Mouse (Mus musculus) hindbrain, embryonic 14.5 days (tissue): Measurements from ENCODE around the gene Myo3b. TPM values are rescaled to one million over a fixed set of nuclear protein-coding genes. Genes with fewer than 3 reads are reported as not detected.

Source experiments
- ATAC-seq: fragments of 200-750 bp; cut with Nextera tagmentation; 2 replicates; pipeline ENCODE4 v1.8.0; 2017; ENCODE audit warnings: moderate number of reproducible peaks, mild to moderate bottlenecking, moderate TSS enrichment, moderate library complexity; ENCODE audit not compliant: low FRiP score
- DNase-seq: peaks from one replicate; pipeline ENCODE4 v3.0.0-alpha.2; 2015; ENCODE audit warnings: low spot score
- H3K27ac ChIP-seq: fragments of 300-500 bp; sonication (generic); 2 replicates; pipeline ENCODE4 v1.5.1; 2014; ENCODE audit warnings: mild to moderate bottlenecking, moderate library complexity
- H3K27me3 ChIP-seq: fragments of 300-500 bp; sonication (generic); 2 replicates; pipeline ENCODE4 v1.6.1; 2014; ENCODE audit warnings: mild to moderate bottlenecking, low read length, mixed read lengths; ENCODE audit not compliant: control insufficient read depth, insufficient read depth
- H3K36me3 ChIP-seq: fragments of 300-500 bp; sonication (generic); replicated peaks from 2 replicates; pipeline ENCODE4 v1.6.1; 2014; ENCODE audit not compliant: control insufficient read depth, insufficient read depth
- H3K4me1 ChIP-seq: fragments of 300-500 bp; sonication (generic); replicated peaks from 2 replicates; pipeline ENCODE4 v1.6.1; 2014; ENCODE audit warnings: antibody characterized with exemption, low read length, mixed read lengths; ENCODE audit not compliant: control insufficient read depth, insufficient read depth
- H3K4me2 ChIP-seq: fragments of 300-500 bp; sonication (generic); replicated peaks from 2 replicates; pipeline ENCODE4 v1.6.1; 2014; ENCODE audit warnings: mild to moderate bottlenecking, moderate library complexity
- H3K4me3 ChIP-seq: fragments of 300-500 bp; sonication (generic); replicated peaks from 2 replicates; pipeline ENCODE4 v1.5.1; 2014; ENCODE audit warnings: mild to moderate bottlenecking, low read length
- H3K9ac ChIP-seq: fragments of 300-500 bp; sonication (generic); 2 replicates; pipeline ENCODE4 v1.6.1; 2014
- H3K9me3 ChIP-seq: fragments of 300-500 bp; sonication (generic); 2 replicates; pipeline ENCODE4 v1.6.1; 2016; ENCODE audit warnings: low read length; ENCODE audit not compliant: control insufficient read depth
- WGBS: fragments of 180-500 bp; shearing (Covaris S2); extraction: QIAGEN DNeasy Blood & Tissue Kit; methylation state at CpG from one replicate; pipeline ENCODE4 v1.1.7; 2014; 5-methylcytosine and 5-hydroxymethylcytosine counted together
- polyA plus RNA-seq: library from polyadenylated mRNA; unstranded; fragments of >200 nt; fragmentation: Nextera tagmentation; extraction: Ambion mirVana; gene quantifications from 2 replicates; pipeline ENCODE4 v1.2.1, GENCODE M21; 2014

Gene Myo3b
- polyA plus RNA-seq, 1 experiment from 2014 or later: 0.27 TPM

DNA sequence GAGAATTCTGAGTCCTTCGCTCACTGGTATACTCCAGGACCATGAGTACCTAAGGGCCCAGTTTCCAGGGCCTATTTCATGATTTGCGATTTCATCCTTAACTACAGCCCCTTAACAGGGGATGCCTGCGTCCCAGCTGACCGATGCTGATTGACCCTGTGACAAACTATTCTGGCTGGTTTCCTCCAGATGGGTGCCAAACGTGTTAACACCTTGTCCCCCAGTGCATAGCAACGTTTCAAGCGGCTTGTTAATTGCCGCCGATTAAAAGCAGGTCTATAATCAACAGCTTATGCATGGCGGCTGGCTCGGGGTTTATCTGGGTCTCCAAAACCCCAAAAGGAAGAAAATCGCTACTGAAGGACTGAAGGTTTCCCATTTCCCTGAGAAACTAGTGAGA lies 417.3 kb downstream of the Myo3b start:
- Histone ChIP-seq H3K4me2 (peak overlapping the region; percentile 47), H3K9ac (peak overlapping the region; percentile 40), H3K36me3 (no peaks in the 10 kb centered on the region), H3K4me1 (no peaks in the 10 kb centered on the region), H3K27ac (no peak overlapping the region), H3K4me3 (peak overlapping the region; percentile 18), H3K9me3 (no peaks in the 10 kb centered on the region), H3K27me3 (no peaks in the 10 kb centered on the region)
- no peak for ATAC-seq
- no peak for DNase-seq
- WGBS: 7% methylated on average over 12 of the region's 12 CpGs

GRCm38 (mm10) chr2:70463606-70464005 lies 424.7 kb downstream of the Myo3b start:
- no peaks in the 10 kb centered on the region for H3K4me1 ChIP-seq
- H3K4me3 ChIP-seq: no peak overlapping the region
- no peak overlapping the region for H3K4me2 ChIP-seq
- H3K9ac ChIP-seq: no peak overlapping the region
- ATAC-seq (no peak), DNase-seq (no peak)
- no peaks in the 10 kb centered on the region for H3K27me3 ChIP-seq
- 100% methylated on average over 1 of the region's 1 CpGs for WGBS
- no peaks in the 10 kb centered on the region for H3K9me3 ChIP-seq
- H3K27ac ChIP-seq: no peak overlapping the region
- H3K36me3 ChIP-seq: no peaks in the 10 kb centered on the region

GRCm38 (mm10) chr2:70471136-70471535 lies 432.2 kb downstream of the Myo3b start:
- Histone ChIP-seq H3K4me3 (no peak overlapping the region), H3K4me2 (no peak overlapping the region), H3K9ac (no peak overlapping the region), H3K4me1 (peaks cover 6% of the 10 kb centered on the region), H3K36me3 (no peaks in the 10 kb centered on the region), H3K27me3 (peaks cover 67% of the 10 kb centered on the region), H3K27ac (no peak overlapping the region), H3K9me3 (no peaks in the 10 kb centered on the region)
- ATAC-seq (no peak), DNase-seq (no peak)
- 12% methylated on average over 5 of the region's 5 CpGs for WGBS

DNA sequence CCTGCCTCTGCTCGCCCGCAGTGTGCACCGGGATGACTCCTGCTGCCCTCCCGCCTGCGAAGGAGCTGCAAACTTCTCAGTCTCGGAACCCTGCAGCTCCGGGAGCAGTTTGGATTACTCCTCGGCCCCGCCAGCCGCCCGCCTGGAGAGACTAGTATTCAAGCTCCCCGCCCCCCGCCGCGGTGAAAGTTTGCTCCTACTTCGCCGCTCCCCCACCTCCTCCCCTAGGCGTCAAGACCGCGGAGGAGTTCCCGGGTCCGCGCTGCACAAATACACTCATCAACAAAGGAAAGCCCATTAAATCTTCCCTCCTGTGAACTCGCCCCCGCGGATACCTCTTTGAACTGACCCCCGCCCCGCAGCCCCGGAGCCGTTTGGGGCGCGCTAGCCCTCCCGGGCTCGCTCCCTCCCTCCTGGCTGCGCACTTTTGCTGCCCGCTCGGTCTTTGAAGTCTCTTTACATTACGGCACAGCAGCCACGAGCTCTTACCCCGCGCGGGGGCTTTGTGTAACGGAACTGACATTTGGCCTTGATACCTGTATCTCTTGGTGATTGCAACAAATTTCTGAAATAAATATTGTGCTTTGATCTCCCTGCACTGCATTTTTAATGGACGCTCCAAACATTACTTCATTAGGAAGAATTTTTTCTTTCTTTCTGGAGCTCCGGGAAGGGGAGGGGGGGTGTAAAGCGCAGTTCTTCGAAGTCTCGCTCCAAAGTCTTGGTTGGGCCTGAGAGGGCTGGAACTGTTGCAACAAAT lies 433.1 kb downstream of the Myo3b start:
- DNase-seq (no peak), ATAC-seq (no peak)
- peaks cover 14% of the 10 kb centered on the region for H3K4me1 ChIP-seq
- peak overlapping the region; percentile 60 for H3K4me2 ChIP-seq
- H3K36me3 ChIP-seq: no peaks in the 10 kb centered on the region
- H3K4me3 ChIP-seq: peak overlapping the region; percentile 26
- WGBS: under 1% methylated on average over 47 of the region's 48 CpGs
- no peaks in the 10 kb centered on the region for H3K9me3 ChIP-seq
- no peak overlapping the region for H3K27ac ChIP-seq
- H3K9ac ChIP-seq: no peak overlapping the region
- peaks cover 76% of the 10 kb centered on the region for H3K27me3 ChIP-seq

Other genes with a start within 250 kb of the Myo3b start
- gene Ccdc173, start 249.6 kb upstream of the Myo3b start, polyA plus RNA-seq: 2.0 and 2.3 TPM in 2 replicates
- gene Phospho2, start 249.5 kb upstream of the Myo3b start, polyA plus RNA-seq: 40.2 and 47.0 TPM in 2 replicates
- gene Klhl23, start 217.2 kb upstream of the Myo3b start, polyA plus RNA-seq: 106 and 112 TPM in 2 replicates
- gene Ssb, start 177.6 kb upstream of the Myo3b start, polyA plus RNA-seq: 225 and 239 TPM in 2 replicates
- 32.8 and 33.7 TPM in 2 replicates for gene Mettl5, start 153.5 kb upstream of the Myo3b start, polyA plus RNA-seq
- gene Ubr3, start 141.9 kb upstream of the Myo3b start, polyA plus RNA-seq: 16.3 and 21.3 TPM in 2 replicates